Comparison of ENCODE assay signal across 17 mouse cellular contexts in genomic region chr13:55451785-55452549, GRCm38 (mm10). TPM values are rescaled to one million over a fixed set of nuclear protein-coding genes. Genes with fewer than 3 reads are reported as not detected.
DNase-seq lines count a peak whose midpoint lies in the region; ATAC-seq and TF ChIP-seq lines count a peak whose summit lies in the region.
"Had no signal": no experiment of that assay in that cellular context is flagged by ENCODE, and none has a peak within 500 bp of the region (broad histone marks: within the 10 kb centered on the region; RNA-seq: fewer than 3 reads in every experiment).

No protein-coding gene starts in this region.

- DNase-seq in gastrocnemius, adult 2 months: peak; percentile 75
- no peak for DNase-seq in gastrocnemius, postnatal 4 days (ENCODE audit: low spot score in 2 of 2)
- DNase-seq in limb, embryonic 10.5 days (ENCODE audit: low spot score): no peak
- peak; percentile 56 to 67 for DNase-seq in kidney, postnatal 36 days
- no peak for DNase-seq in right cerebral cortex, postnatal 25 days
- no peak for DNase-seq in left cerebral cortex, adult 8-10 months (ENCODE audit: low spot score in 2 of 2)
- DNase-seq: liver; thymus, postnatal 4 days had no signal

- no peak overlapping the region for H3K4me2 ChIP-seq in limb, embryonic 15.5 days
- no peak overlapping the region for H3K4me2 ChIP-seq in stomach, embryonic 15.5 days
- H3K4me2 ChIP-seq: embryonic facial prominence, embryonic 15.5 days had no signal

- peaks cover 17% of the 10 kb centered on the region for H3K4me1 ChIP-seq in limb, embryonic 15.5 days
- peaks cover 10% of the 10 kb centered on the region for H3K4me1 ChIP-seq in limb, embryonic 10.5 days
- peaks cover 21% of the 10 kb centered on the region for H3K4me1 ChIP-seq in stomach, embryonic 15.5 days

- peaks cover 74% of the 10 kb centered on the region for H3K36me3 ChIP-seq in limb, embryonic 15.5 days
- H3K36me3 ChIP-seq in limb, embryonic 10.5 days: peaks cover 92% of the 10 kb centered on the region
- peaks cover 52% of the 10 kb centered on the region for H3K36me3 ChIP-seq in stomach, embryonic 15.5 days

- 93% methylated on average over 16 of the region's 16 CpGs for WGBS in limb, embryonic 15.5 days
- 94% methylated on average over 16 of the region's 16 CpGs for WGBS in limb, embryonic 10.5 days
- WGBS in stomach, embryonic 15.5 days: 82% methylated on average over 16 of the region's 16 CpGs

- H3K27ac ChIP-seq in gastrocnemius, adult 2 months: peak overlapping the region; percentile 89
- H3K27ac ChIP-seq in limb, embryonic 15.5 days: no peak overlapping the region
- H3K27ac ChIP-seq in limb, embryonic 10.5 days: no peak overlapping the region
- H3K27ac ChIP-seq in stomach, embryonic 15.5 days: peak overlapping the region; percentile 40; the same call in 1 of the 2 replicates
- H3K27ac ChIP-seq: embryonic facial prominence, embryonic 15.5 days; hindbrain, embryonic 10.5 days had no signal

- peak overlapping the region; percentile 37 for H3K4me3 ChIP-seq in gastrocnemius, adult 2 months
- no peak overlapping the region for H3K4me3 ChIP-seq in limb, embryonic 15.5 days
- no peak overlapping the region for H3K4me3 ChIP-seq in limb, embryonic 10.5 days
- H3K4me3 ChIP-seq in stomach, embryonic 15.5 days (replicated peaks): no peak overlapping the region
- H3K4me3 ChIP-seq: embryonic facial prominence, embryonic 15.5 days; hindbrain, embryonic 10.5 days had no signal

- no peak for ATAC-seq in limb, embryonic 15.5 days (ENCODE audit: insufficient number of reproducible peaks, low FRiP score, low TSS enrichment, low read depth)
- peak; percentile 44; the same call in 1 of the 2 replicates for ATAC-seq in stomach, embryonic 15.5 days (ENCODE audit: insufficient read depth, low FRiP score, low read depth)
- ATAC-seq: forebrain, embryonic 14.5 days had no signal

- H3K9me3 ChIP-seq in limb, embryonic 15.5 days: no peaks in the 10 kb centered on the region
- H3K9me3 ChIP-seq in limb, embryonic 10.5 days (replicated peaks): no peaks in the 10 kb centered on the region
- H3K9me3 ChIP-seq in stomach, embryonic 15.5 days: no peaks in the 10 kb centered on the region
- H3K9me3 ChIP-seq: embryonic facial prominence, embryonic 15.5 days; hindbrain, embryonic 10.5 days had no signal

- H3K9ac ChIP-seq in limb, embryonic 15.5 days: 0 out of 2 replicates have a peak overlapping the region, but pooled peaks have one; percentile 7
- no peak overlapping the region for H3K9ac ChIP-seq in stomach, embryonic 15.5 days
- H3K9ac ChIP-seq: embryonic facial prominence, embryonic 15.5 days had no signal

- intact Hi-C loops in gastrocnemius, adult 2 months (cut with DNase I): loop anchor here (2.0 kb wide), 2 partner anchors 17 to 61 kb away; partner anchors contain the start of gene Pdlim7

- no peak for TF ChIP-seq CTCF in gastrocnemius, adult 2 months (IDR thresholded peaks at IDR 0.05)

- no peaks in the 10 kb centered on the region for H3K27me3 ChIP-seq in limb, embryonic 15.5 days
- H3K27me3 ChIP-seq in limb, embryonic 10.5 days (ENCODE audit: low read depth, poor library complexity, severe bottlenecking): no peaks in the 10 kb centered on the region
- H3K27me3 ChIP-seq in stomach, embryonic 15.5 days (replicated peaks): no peaks in the 10 kb centered on the region
- H3K27me3 ChIP-seq: embryonic facial prominence, embryonic 15.5 days had no signal

RNA-seq across cellular contexts. Expression of gene Grk6, which starts 7.1 kb away (rescaled TPM):
- total RNA-seq in gastrocnemius, adult 2 months (2021): 1 to 10 TPM; 9.6 to 10.0 TPM
- total RNA-seq in gastrocnemius, postnatal 4 days (2021): 10 to 100 TPM; 32.9 TPM
- polyA plus RNA-seq in limb, embryonic 15.5 days (2015; fragmentation: Nextera tagmentation; extraction: Ambion mirVana): 34.3 and 39.0 TPM in 2 replicates
- 63.6 and 71.1 TPM in 2 replicates for polyA plus RNA-seq in limb, embryonic 10.5 days (2016; fragmentation: Nextera tagmentation; extraction: Ambion mirVana)
- 39.1 and 40.7 TPM in 2 replicates for polyA plus RNA-seq in stomach, embryonic 15.5 days (2015; fragmentation: Nextera tagmentation; extraction: Ambion mirVana)
- total RNA-seq in left cerebral cortex, adult 8-10 months (2022): 10 to 100 TPM; 60.0 to 65.3 (median 61.9) TPM

RNA-seq across cellular contexts. Expression of gene Prr7, which starts 12.1 kb away (rescaled TPM):
- under 1 TPM; 0.18 to 0.22 TPM for total RNA-seq in gastrocnemius, adult 2 months (2021)
- 1 to 10 TPM; 4.3 to 4.7 TPM for total RNA-seq in gastrocnemius, postnatal 4 days (2021)
- polyA plus RNA-seq in limb, embryonic 15.5 days (2015; fragmentation: Nextera tagmentation; extraction: Ambion mirVana): 0.38 and 1.2 TPM in 2 replicates
- 0.34 and 0.35 TPM in 2 replicates for polyA plus RNA-seq in limb, embryonic 10.5 days (2016; fragmentation: Nextera tagmentation; extraction: Ambion mirVana)
- polyA plus RNA-seq in stomach, embryonic 15.5 days (2015; fragmentation: Nextera tagmentation; extraction: Ambion mirVana): 0.72 and 0.85 TPM in 2 replicates
- total RNA-seq in left cerebral cortex, adult 8-10 months (2022): 10 to 100 TPM; 50.8 to 62.7 (median 59.7) TPM

RNA-seq across cellular contexts. Expression of gene F12, which starts 25.4 kb away (rescaled TPM):
- total RNA-seq in gastrocnemius, adult 2 months (2021): not detected
- total RNA-seq in gastrocnemius, postnatal 4 days (2021): under 1 TPM; 0.22 to 0.70 TPM
- polyA plus RNA-seq in limb, embryonic 15.5 days (2015; fragmentation: Nextera tagmentation; extraction: Ambion mirVana): 0.17 TPM in 1 of 2 replicates, not detected in the other
- 0.14 TPM in 1 of 2 replicates, not detected in the other for polyA plus RNA-seq in limb, embryonic 10.5 days (2016; fragmentation: Nextera tagmentation; extraction: Ambion mirVana)
- 2.5 and 6.8 TPM in 2 replicates for polyA plus RNA-seq in stomach, embryonic 15.5 days (2015; fragmentation: Nextera tagmentation; extraction: Ambion mirVana)
- under 1 TPM; 0.39 to 0.98 (median 0.75) TPM for total RNA-seq in left cerebral cortex, adult 8-10 months (2022)
- polyA plus RNA-seq: C2C12; forebrain, embryonic 14.5 days; stomach, embryonic 14.5 days had no signal

RNA-seq across cellular contexts. Expression of gene Dbn1, which starts 35.9 kb away (rescaled TPM):
- 1 to 10 TPM; 4.9 to 7.7 TPM for total RNA-seq in gastrocnemius, adult 2 months (2021)
- 100 to 1,000 TPM; 127 to 147 TPM for total RNA-seq in gastrocnemius, postnatal 4 days (2021)
- 162 and 172 TPM in 2 replicates for polyA plus RNA-seq in limb, embryonic 15.5 days (2015; fragmentation: Nextera tagmentation; extraction: Ambion mirVana)
- polyA plus RNA-seq in limb, embryonic 10.5 days (2016; fragmentation: Nextera tagmentation; extraction: Ambion mirVana): 346 and 417 TPM in 2 replicates
- polyA plus RNA-seq in stomach, embryonic 15.5 days (2015; fragmentation: Nextera tagmentation; extraction: Ambion mirVana): 110 and 115 TPM in 2 replicates
- 100 to 1,000 TPM; 216 to 253 (median 234) TPM for total RNA-seq in left cerebral cortex, adult 8-10 months (2022)

RNA-seq across cellular contexts. Expression of gene Pfn3, which starts 36.9 kb away (rescaled TPM):
- total RNA-seq in gastrocnemius, adult 2 months (2021): not detected
- total RNA-seq in gastrocnemius, postnatal 4 days (2021): not detected
- polyA plus RNA-seq in limb, embryonic 15.5 days (2015; fragmentation: Nextera tagmentation; extraction: Ambion mirVana): not detected in 2 replicates
- polyA plus RNA-seq in limb, embryonic 10.5 days (2016; fragmentation: Nextera tagmentation; extraction: Ambion mirVana): not detected in 2 replicates
- not detected in 2 replicates for polyA plus RNA-seq in stomach, embryonic 15.5 days (2015; fragmentation: Nextera tagmentation; extraction: Ambion mirVana)
- not detected for total RNA-seq in left cerebral cortex, adult 8-10 months (2022)
- total RNA-seq: left cerebral cortex, adult 18-20 months had no signal
- polyA plus RNA-seq: C2C12; embryonic facial prominence, embryonic 15.5 days; hindbrain, embryonic 10.5 days; intestine, embryonic 14.5 days; stomach, embryonic 14.5 days had no signal

Comparison
In these comparisons a context has a peak if more than half of its experiments do, and no peak if none do; other contexts are left out.
1. DNase-seq: peak in gastrocnemius, adult 2 months (single experiment) and kidney, postnatal 36 days (2 of 2); none in gastrocnemius, postnatal 4 days (0 of 2), limb, embryonic 10.5 days (single experiment), right cerebral cortex, postnatal 25 days (single experiment) and left cerebral cortex, adult 8-10 months (0 of 2).
2. H3K27ac ChIP-seq: peak in gastrocnemius, adult 2 months (single experiment) and stomach, embryonic 15.5 days (single experiment); none in limb, embryonic 15.5 days (single experiment) and limb, embryonic 10.5 days (single experiment).
3. RNA of gene Prr7, which starts 12.1 kb away (total RNA-seq): 50.8 to 62.7 TPM in left cerebral cortex, adult 8-10 months; 4.3 to 4.7 TPM in gastrocnemius, postnatal 4 days and 0.18 to 0.22 TPM in gastrocnemius, adult 2 months; every median in the first group is over 4 times any median in the second.